Mouse (Mus musculus) liver, embryonic 15.5 days (tissue): ENCODE results near the gene Gm21477. TPM values are rescaled to one million over a fixed set of nuclear protein-coding genes. Genes with fewer than 3 reads are reported as not detected.
"Not testable (repeated sequence)": the region's sequence is repeated elsewhere in the genome, so short reads cannot be mapped to it uniquely, and the experiment has no call there.

ENCODE experiments used
- ATAC-seq: fragments of 200-750 bp; cut with Nextera tagmentation; 2 replicates; pipeline ENCODE4 v1.8.0; 2017; ENCODE audit warnings: moderate number of reproducible peaks, mild to moderate bottlenecking, moderate library complexity; ENCODE audit not compliant: insufficient read depth
- H3K27ac ChIP-seq: fragments of 300-500 bp; sonication (generic); replicated peaks from 2 replicates; pipeline ENCODE4 v1.5.1; 2015; ENCODE audit warnings: mild to moderate bottlenecking, inconsistent platforms
- H3K27me3 ChIP-seq: fragments of 300-500 bp; sonication (generic); 2 replicates; pipeline ENCODE4 v1.6.1; 2015; ENCODE audit warnings: mild to moderate bottlenecking, inconsistent platforms
- H3K36me3 ChIP-seq: fragments of 300-500 bp; sonication (generic); replicated peaks from 2 replicates; pipeline ENCODE4 v1.6.1; 2015; ENCODE audit warnings: moderate library complexity, mild to moderate bottlenecking, inconsistent platforms
- H3K4me1 ChIP-seq: fragments of 300-500 bp; sonication (generic); replicated peaks from 2 replicates; pipeline ENCODE4 v1.6.1; 2015; ENCODE audit warnings: inconsistent platforms
- H3K4me2 ChIP-seq: fragments of 300-500 bp; sonication (generic); 2 replicates; pipeline ENCODE4 v1.6.1; 2015; ENCODE audit warnings: moderate library complexity, mild to moderate bottlenecking, inconsistent platforms
- H3K4me3 ChIP-seq: fragments of 300-500 bp; sonication (generic); replicated peaks from 2 replicates; pipeline ENCODE4 v1.5.1; 2015; ENCODE audit warnings: mild to moderate bottlenecking, inconsistent platforms
- H3K9ac ChIP-seq: fragments of 300-500 bp; sonication (generic); 2 replicates; pipeline ENCODE4 v1.6.1; 2015; ENCODE audit warnings: moderate library complexity, mild to moderate bottlenecking, inconsistent platforms
- H3K9me3 ChIP-seq: fragments of 300-500 bp; sonication (generic); replicated peaks from 2 replicates; pipeline ENCODE4 v1.6.1; 2016; ENCODE audit warnings: inconsistent platforms
- WGBS: fragments of 180-500 bp; shearing (Covaris S2); methylation state at CpG from one replicate; pipeline ENCODE4 v1.1.7; 2015; ENCODE audit warnings: mixed read lengths; ENCODE audit not compliant: insufficient replicate concordance; 5-methylcytosine and 5-hydroxymethylcytosine counted together
- polyA plus RNA-seq: library from polyadenylated mRNA; unstranded; fragments of >200 nt; fragmentation: Nextera tagmentation; extraction: Ambion mirVana; gene quantifications from 2 replicates; pipeline ENCODE4 v1.2.1, GENCODE M21; 2015

The Gm21477 gene
- not detected in 2 replicates for polyA plus RNA-seq

DNA sequence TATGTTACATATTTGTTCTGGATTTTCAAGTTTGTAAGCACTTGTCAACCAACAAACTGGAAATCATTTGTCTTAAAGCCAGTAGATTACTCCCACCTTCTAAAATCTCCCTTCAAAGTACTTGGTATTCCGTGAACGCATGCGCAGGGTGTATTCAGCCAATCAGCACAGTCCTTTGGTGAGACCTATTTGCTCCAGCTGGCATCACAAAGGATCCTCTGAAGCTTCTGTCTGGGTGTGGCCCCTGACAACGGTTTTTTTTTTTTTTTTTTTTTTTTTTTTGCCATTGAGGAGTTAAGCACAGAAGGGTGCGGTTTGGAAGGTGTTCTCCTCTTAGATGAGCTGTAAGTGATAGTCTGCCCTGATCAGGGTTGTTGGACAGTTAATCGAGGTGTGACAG, at the start of gene Gm21477:
Gene Gm21477 (plus strand): TSS at position 301 of the 400 bp plus-strand sequence.
- not testable (repeated sequence) for H3K9me3 ChIP-seq, H3K9ac ChIP-seq, H3K4me2 ChIP-seq, H3K27ac ChIP-seq, H3K4me1 ChIP-seq, ATAC-seq, H3K36me3 ChIP-seq, H3K4me3 ChIP-seq, H3K27me3 ChIP-seq
- WGBS, result 43% methylated on average over 1 of the region's 6 CpGs
